Mouse (Mus musculus) ES-CJ7 (cell line): ENCODE measurements at regions not wholly inside any gene's neighbourhood (a gene's known extent, or its start where the extent isn't known, plus 50 kb on each side); places are given as distances from the start of the nearest gene placed in this dataset.

Experiments used
- DNase-seq: peaks from one replicate; pipeline ENCODE4 v3.0.0; 2011; ENCODE audit warnings: low read depth, low spot score

DNA sequence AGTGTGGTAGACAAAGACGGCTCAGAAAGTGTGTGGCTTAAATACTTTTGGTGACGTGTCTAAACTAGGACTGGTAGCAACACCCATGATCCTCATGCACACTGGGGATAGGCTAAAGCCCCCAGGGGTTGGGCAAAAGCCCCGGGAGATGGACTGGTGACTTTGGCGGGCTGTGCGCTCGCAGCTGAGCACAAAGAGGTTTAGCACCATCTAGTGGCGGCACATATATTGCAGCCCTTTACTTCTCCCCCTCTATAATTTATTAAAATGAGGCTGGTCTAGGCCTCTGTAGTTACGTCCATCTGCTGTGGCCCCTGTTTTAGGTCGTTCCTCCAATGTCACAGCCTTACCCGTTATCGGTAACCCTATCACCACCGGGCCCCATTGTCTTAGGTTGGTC is 205.3 kb upstream of the Dock11 start:
- peak; percentile 27 for DNase-seq
